1 mouse cellular context compared by ENCODE assay signal in the genomic region with DNA sequence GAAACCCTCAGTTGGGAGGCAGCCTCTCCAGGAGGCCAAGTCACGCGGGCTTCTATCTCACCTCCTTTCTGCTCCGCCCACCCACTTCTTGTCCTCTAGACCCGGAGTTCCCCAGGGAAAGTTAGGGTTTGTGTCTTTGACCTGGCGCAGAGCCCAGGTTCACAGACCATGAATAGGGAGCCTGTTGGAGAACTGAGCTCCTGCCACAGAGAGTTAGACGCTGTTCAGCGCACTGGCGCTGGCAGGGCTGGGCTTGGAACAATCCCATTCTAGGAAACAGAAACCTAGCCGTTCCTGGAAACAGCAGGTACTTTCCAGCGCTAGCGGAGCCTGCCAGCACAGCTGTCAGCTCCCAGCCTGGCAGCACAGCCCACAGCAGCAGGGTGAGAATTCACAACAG.
TF ChIP-seq lines count a peak whose summit lies in the region.

No protein-coding gene starts in this region.

TF ChIP-seq in MEL, 35 proteins besides CTCF, POLR2A, EP300 and RAD21:
- peak; percentile 59; the same call in 1 of the 2 replicates for TF ChIP-seq TBP (IDR thresholded peaks at IDR 0.05; ENCODE audit: low read depth, low read length)
- no peak for TF ChIP-seq MAFK (IDR thresholded peaks at IDR 0.05; ENCODE audit: borderline replicate concordance, low read depth, low read length)
